Mouse (Mus musculus) bone marrow macrophage, adult 2 months (primary cell): Measurements from ENCODE around the gene Mmp21. TPM values are rescaled to one million over a fixed set of nuclear protein-coding genes. Genes with fewer than 3 reads are reported as not detected.

ENCODE experiments used
- H3K27ac ChIP-seq: 2 replicates; pipeline ENCODE4 v1.5.1; 2012; ENCODE audit warnings: low read depth, low read length; ENCODE audit not compliant: insufficient read depth
- H3K4me1 ChIP-seq: 2 replicates; pipeline ENCODE4 v1.6.1; 2012; ENCODE audit warnings: low read length; ENCODE audit not compliant: control insufficient read depth, insufficient read depth
- H3K4me3 ChIP-seq: 2 replicates; pipeline ENCODE4 v1.5.1; 2012; ENCODE audit warnings: mild to moderate bottlenecking, low read length, moderate library complexity; ENCODE audit not compliant: insufficient read depth
- CTCF ChIP-seq: IDR thresholded peaks from 2 replicates; pipeline ENCODE4 v1.5.1; 2012; ENCODE audit warnings: low read depth, mild to moderate bottlenecking, low read length, moderate library complexity
- POLR2A ChIP-seq: IDR thresholded peaks from 2 replicates; pipeline ENCODE4 v1.6.1; 2012; ENCODE audit warnings: mild to moderate bottlenecking, low read depth, low read length, borderline replicate concordance
- polyA plus RNA-seq: library from polyadenylated mRNA; stranded (reverse); fragments of >200 nt; gene quantifications from 2 replicates; pipeline ENCODE4 v1.2.4, GENCODE M21; 2012; ENCODE audit not compliant: missing spikeins, insufficient read depth, insufficient read length

Gene Mmp21
- polyA plus RNA-seq, 1 experiment = not detected

- Histone ChIP-seq H3K4me3 (no peak overlapping the region), H3K27ac (no peak overlapping the region), H3K4me1 (peaks cover 11% of the 10 kb centered on the region)
- no peak for TF ChIP-seq POLR2A
- no peak for TF ChIP-seq CTCF
Measured at GRCm38 (mm10) chr7:133634932-133635650, 44.8 kb downstream of the Mmp21 start.

GRCm38 (mm10) chr7:133632476-133632875, 47.4 kb downstream of the Mmp21 start:
- Histone ChIP-seq H3K27ac (no peak overlapping the region), H3K4me3 (no peak overlapping the region), H3K4me1 (0 out of 2 replicates have a peak, but pooled peaks cover 4% of the 10 kb centered on the region)
- TF ChIP-seq CTCF = no peak
- TF ChIP-seq POLR2A = no peak

GRCm38 (mm10) chr7:133630821-133631220, 49.0 kb downstream of the Mmp21 start:
- no peak overlapping the region for H3K4me3 ChIP-seq
- H3K4me1 ChIP-seq = 0 out of 2 replicates have a peak, but pooled peaks cover 2% of the 10 kb centered on the region
- H3K27ac ChIP-seq = no peak overlapping the region
- TF ChIP-seq CTCF (no peak), POLR2A (no peak)

- Histone ChIP-seq H3K4me3 (no peak overlapping the region), H3K4me1 (no peaks in the 10 kb centered on the region), H3K27ac (no peak overlapping the region)
- TF ChIP-seq POLR2A (no peak), CTCF (no peak)
Measured at GRCm38 (mm10) chr7:133627184-133627936, 52.5 kb downstream of the Mmp21 start.

Other genes with a start within 250 kb of the Mmp21 start
- gene Tex36, start 77.9 kb downstream of the Mmp21 start, polyA plus RNA-seq = not detected in 2 replicates
- 8.3 and 14.9 TPM in 2 replicates for gene Edrf1, start 42.5 kb downstream of the Mmp21 start, polyA plus RNA-seq
- 54.1 and 65.1 TPM in 2 replicates for gene Bccip, start 29.3 kb upstream of the Mmp21 start, polyA plus RNA-seq
- 9.4 and 10.3 TPM in 2 replicates for gene Uros, start 30.0 kb upstream of the Mmp21 start, polyA plus RNA-seq
- not detected in 2 replicates for gene Fank1, start 96.8 kb upstream of the Mmp21 start, polyA plus RNA-seq
- gene Dhx32, start 102.7 kb upstream of the Mmp21 start, polyA plus RNA-seq = 13.7 and 16.0 TPM in 2 replicates